Mouse (Mus musculus) cerebellum, postnatal 36 days (tissue): Measurements from ENCODE around the gene Atg7.

ENCODE experiments used
- DNase-seq, 2 experiments: peaks; one replicate each; pipeline ENCODE4 v3.0.0; 2021 to 2022; ENCODE audit warnings: mixed read lengths in 2 of 2

Gene Atg7

GRCm38 (mm10) chr6:114790084-114790483, 147.2 kb downstream of the Atg7 start:
- no peak for DNase-seq

- no peak for DNase-seq
Observed at GRCm38 (mm10) chr6:114790902-114791301, 148.0 kb downstream of the Atg7 start.

- DNase-seq: no peak
Observed at GRCm38 (mm10) chr6:114791846-114792245, 148.9 kb downstream of the Atg7 start.

GRCm38 (mm10) chr6:114794706-114795105, 151.8 kb downstream of the Atg7 start:
- DNase-seq: no peak

GRCm38 (mm10) chr6:114795706-114796325, 152.9 kb downstream of the Atg7 start:
- DNase-seq: no peak

- no peak for DNase-seq
Observed at GRCm38 (mm10) chr6:114797901-114798300, 155.0 kb downstream of the Atg7 start.

- no peak for DNase-seq
Observed at GRCm38 (mm10) chr6:114798715-114799114, 155.8 kb downstream of the Atg7 start.

- DNase-seq: no peak
Observed at GRCm38 (mm10) chr6:114800291-114800965, 157.5 kb downstream of the Atg7 start.

GRCm38 (mm10) chr6:114803915-114804535, 161.1 kb downstream of the Atg7 start:
- no peak for DNase-seq

- no peak for DNase-seq
Observed at GRCm38 (mm10) chr6:114804866-114805265, 162.0 kb downstream of the Atg7 start.

GRCm38 (mm10) chr6:114805927-114806326, 163.0 kb downstream of the Atg7 start:
- no peak for DNase-seq

GRCm38 (mm10) chr6:114807474-114807873, 164.6 kb downstream of the Atg7 start:
- no peak for DNase-seq

GRCm38 (mm10) chr6:114808654-114809430, 165.9 kb downstream of the Atg7 start:
- DNase-seq: no peak

GRCm38 (mm10) chr6:114809431-114809811, 166.5 kb downstream of the Atg7 start:
- no peak for DNase-seq

- DNase-seq: no peak
Observed at GRCm38 (mm10) chr6:114812322-114812721, 169.4 kb downstream of the Atg7 start.

GRCm38 (mm10) chr6:114812779-114813178, 169.9 kb downstream of the Atg7 start:
- no peak for DNase-seq

- no peak for DNase-seq
Observed at GRCm38 (mm10) chr6:114814199-114814881, 171.4 kb downstream of the Atg7 start.

GRCm38 (mm10) chr6:114814882-114815650, 172.2 kb downstream of the Atg7 start:
- no peak for DNase-seq

GRCm38 (mm10) chr6:114817948-114818347, 175.1 kb downstream of the Atg7 start:
- no peak for DNase-seq

- DNase-seq: no peak
Observed at GRCm38 (mm10) chr6:114818471-114818870, 175.6 kb downstream of the Atg7 start.

GRCm38 (mm10) chr6:114819971-114820481, 177.1 kb downstream of the Atg7 start:
- no peak for DNase-seq

- no peak for DNase-seq
Observed at GRCm38 (mm10) chr6:114821646-114822045, 178.7 kb downstream of the Atg7 start.
